Mouse (Mus musculus) limb, embryonic 12.5 days (tissue): Measurements from ENCODE around the gene Serinc3. TPM values are rescaled to one million over a fixed set of nuclear protein-coding genes. Genes with fewer than 3 reads are reported as not detected.

ENCODE experiments used
- polyA plus RNA-seq: library from polyadenylated mRNA; unstranded; fragments of >200 nt; fragmentation: Nextera tagmentation; extraction: Ambion mirVana; gene quantifications from 2 replicates; pipeline ENCODE4 v1.2.1, GENCODE M21; 2016

Serinc3 gene
- polyA plus RNA-seq, 1 experiment from 2014 or later = 25.4 TPM

Other genes starting within 250 kb of the Serinc3 start
- gene Jph2, start 247.1 kb downstream of the Serinc3 start, polyA plus RNA-seq = 1.6 and 2.2 TPM in 2 replicates
- 85.1 and 91.8 TPM in 2 replicates for gene Oser1, start 220.4 kb downstream of the Serinc3 start, polyA plus RNA-seq
- 0.40 and 0.59 TPM in 2 replicates for gene Gdap1l1, start 206.7 kb downstream of the Serinc3 start, polyA plus RNA-seq
- 10.2 TPM in 2 replicates for gene Fitm2, start 172.5 kb downstream of the Serinc3 start, polyA plus RNA-seq
- not detected in 2 replicates for gene R3hdml, start 152.8 kb downstream of the Serinc3 start, polyA plus RNA-seq
- gene Hnf4a, start 138.3 kb downstream of the Serinc3 start, polyA plus RNA-seq = 0.23 TPM in 1 of 2 replicates, not detected in the other
- gene Ttpal, start 42.8 kb downstream of the Serinc3 start, polyA plus RNA-seq = 47.5 and 48.6 TPM in 2 replicates
- 133 and 135 TPM in 2 replicates for gene Pkig, start 13.3 kb upstream of the Serinc3 start, polyA plus RNA-seq
- gene Ada, start 105.1 kb upstream of the Serinc3 start, polyA plus RNA-seq = 8.1 and 9.1 TPM in 2 replicates
- 0.20 and 0.50 TPM in 2 replicates for gene Ccn5, start 175.7 kb upstream of the Serinc3 start, polyA plus RNA-seq
- 0.23 TPM in 1 of 2 replicates, not detected in the other for gene Kcnk15, start 208.5 kb upstream of the Serinc3 start, polyA plus RNA-seq